Mouse (Mus musculus) limb, embryonic 10.5 days (tissue): Measurements from ENCODE around the gene Cdc42bpb. TPM values are rescaled to one million over a fixed set of nuclear protein-coding genes. Genes with fewer than 3 reads are reported as not detected.

Source experiments
- DNase-seq: peaks from one replicate; pipeline ENCODE4 v3.0.0-alpha.2; 2017; ENCODE audit warnings: low spot score
- H3K27ac ChIP-seq: fragments of 300-500 bp; sonication (generic); 2 replicates; pipeline ENCODE4 v1.5.1; 2016; ENCODE audit warnings: mild to moderate bottlenecking
- H3K27me3 ChIP-seq: fragments of 300-500 bp; sonication (generic); 2 replicates; pipeline ENCODE4 v1.6.1; 2016; ENCODE audit warnings: low read depth, mild to moderate bottlenecking; ENCODE audit not compliant: poor library complexity, severe bottlenecking
- H3K36me3 ChIP-seq: fragments of 300-500 bp; sonication (generic); 2 replicates; pipeline ENCODE4 v1.6.1; 2016; ENCODE audit warnings: mild to moderate bottlenecking, moderate library complexity
- H3K4me1 ChIP-seq: fragments of 300-500 bp; sonication (generic); 2 replicates; pipeline ENCODE4 v1.6.1; 2016
- H3K4me3 ChIP-seq: fragments of 300-500 bp; sonication (generic); 2 replicates; pipeline ENCODE4 v1.5.1; 2016; ENCODE audit warnings: mild to moderate bottlenecking, moderate library complexity
- H3K9me3 ChIP-seq: fragments of 300-500 bp; sonication (generic); replicated peaks from 2 replicates; pipeline ENCODE4 v1.6.1; 2016; ENCODE audit warnings: mild to moderate bottlenecking
- WGBS: fragments of 180-500 bp; shearing (Covaris S2); methylation state at CpG from one replicate; pipeline ENCODE4 v1.1.7; 2016; 5-methylcytosine and 5-hydroxymethylcytosine counted together
- polyA plus RNA-seq: library from polyadenylated mRNA; unstranded; fragments of >200 nt; fragmentation: Nextera tagmentation; extraction: Ambion mirVana; gene quantifications from 2 replicates; pipeline ENCODE4 v1.2.1, GENCODE M21; 2016

Gene Cdc42bpb
- polyA plus RNA-seq, 1 experiment from 2014 or later, result 32.0 TPM

GRCm38 (mm10) chr12:111376826-111377331 is 639 bp downstream of the Cdc42bpb start:
- no peaks in the 10 kb centered on the region for H3K9me3 ChIP-seq
- H3K27me3 ChIP-seq, result 0 out of 2 replicates have a peak, but pooled peaks cover 5% of the 10 kb centered on the region
- peak; percentile 72 for DNase-seq
- H3K4me1 ChIP-seq, result peaks cover 33% of the 10 kb centered on the region
- H3K27ac ChIP-seq, result peak overlapping the region; percentile 94
- no peaks in the 10 kb centered on the region for H3K36me3 ChIP-seq
- under 1% methylated on average over 49 of the region's 49 CpGs for WGBS
- H3K4me3 ChIP-seq, result peak overlapping the region; percentile 97

- 45% methylated on average over 6 of the region's 6 CpGs for WGBS
- H3K27me3 ChIP-seq, result 0 out of 2 replicates have a peak, but pooled peaks cover 5% of the 10 kb centered on the region
- H3K4me1 ChIP-seq, result peaks cover 33% of the 10 kb centered on the region
- no peaks in the 10 kb centered on the region for H3K36me3 ChIP-seq
- DNase-seq, result no peak
- H3K9me3 ChIP-seq, result no peaks in the 10 kb centered on the region
- H3K27ac ChIP-seq, result no peak overlapping the region; the same call in 1 of the 2 replicates
- peak overlapping the region; percentile 97 for H3K4me3 ChIP-seq
These were observed 1.5 kb downstream of the Cdc42bpb start for GRCm38 (mm10) chr12:111376053-111376452.

GRCm38 (mm10) chr12:111375559-111375958 is 2.0 kb downstream of the Cdc42bpb start:
- Histone ChIP-seq H3K36me3 (no peaks in the 10 kb centered on the region), H3K4me3 (peak overlapping the region; percentile 97), H3K27ac (no peak overlapping the region), H3K4me1 (peaks cover 34% of the 10 kb centered on the region), H3K27me3 (0 out of 2 replicates have a peak, but pooled peaks cover 5% of the 10 kb centered on the region), H3K9me3 (no peaks in the 10 kb centered on the region)
- 84% methylated on average over 12 of the region's 12 CpGs for WGBS
- no peak for DNase-seq

GRCm38 (mm10) chr12:111374727-111375126 is 2.8 kb downstream of the Cdc42bpb start:
- WGBS, result 90% methylated on average over 10 of the region's 10 CpGs
- no peak for DNase-seq
- no peak overlapping the region for H3K27ac ChIP-seq
- no peaks in the 10 kb centered on the region for H3K36me3 ChIP-seq
- 0 out of 2 replicates have a peak, but pooled peaks cover 5% of the 10 kb centered on the region for H3K27me3 ChIP-seq
- no peak overlapping the region for H3K4me3 ChIP-seq
- no peaks in the 10 kb centered on the region for H3K9me3 ChIP-seq
- H3K4me1 ChIP-seq, result peaks cover 41% of the 10 kb centered on the region

DNA sequence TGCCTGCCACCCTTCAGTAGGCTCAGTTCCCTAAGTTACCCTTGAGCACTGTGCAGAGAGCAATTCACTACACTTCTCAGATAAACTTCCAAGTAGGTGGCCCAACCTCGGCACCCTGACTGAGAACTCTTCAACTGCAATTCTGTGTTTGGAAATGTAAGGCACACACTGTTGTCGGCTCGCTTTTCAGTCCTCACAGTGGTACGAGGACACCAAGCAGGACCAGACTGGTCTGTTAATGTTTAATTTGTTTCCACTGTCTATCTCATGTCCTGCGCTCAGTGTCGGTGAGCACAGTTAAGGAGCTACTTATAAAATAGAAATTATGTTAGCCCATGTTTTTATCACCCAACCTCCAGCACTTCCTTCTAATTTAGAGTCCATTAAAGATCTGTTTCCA is 4.1 kb downstream of the Cdc42bpb start:
- no peak for DNase-seq
- Histone ChIP-seq H3K9me3 (no peaks in the 10 kb centered on the region), H3K27ac (no peak overlapping the region), H3K27me3 (no peaks in the 10 kb centered on the region), H3K36me3 (no peaks in the 10 kb centered on the region), H3K4me1 (peaks cover 50% of the 10 kb centered on the region), H3K4me3 (no peak overlapping the region)
- 91% methylated on average over 6 of the region's 6 CpGs for WGBS

- Histone ChIP-seq H3K36me3 (no peaks in the 10 kb centered on the region), H3K27me3 (no peaks in the 10 kb centered on the region), H3K27ac (no peak overlapping the region), H3K4me1 (peaks cover 57% of the 10 kb centered on the region), H3K9me3 (no peaks in the 10 kb centered on the region), H3K4me3 (no peak overlapping the region)
- DNase-seq, result no peak
- whole genome bisulfite sequencing, result 88% methylated on average over 7 of the region's 7 CpGs
These were observed 5.6 kb downstream of the Cdc42bpb start for GRCm38 (mm10) chr12:111371905-111372304.

GRCm38 (mm10) chr12:111370249-111370648 is 7.3 kb downstream of the Cdc42bpb start:
- no peaks in the 10 kb centered on the region for H3K27me3 ChIP-seq
- H3K9me3 ChIP-seq, result no peaks in the 10 kb centered on the region
- H3K4me3 ChIP-seq, result no peak overlapping the region
- H3K27ac ChIP-seq, result no peak overlapping the region
- H3K4me1 ChIP-seq, result peaks cover 40% of the 10 kb centered on the region
- H3K36me3 ChIP-seq, result no peaks in the 10 kb centered on the region
- DNase-seq, result no peak
- WGBS, result 62% methylated on average over 4 of the region's 4 CpGs

- 89% methylated on average over 7 of the region's 7 CpGs for WGBS
- DNase-seq, result no peak
- H3K4me3 ChIP-seq, result no peak overlapping the region
- H3K27me3 ChIP-seq, result no peaks in the 10 kb centered on the region
- peaks cover 39% of the 10 kb centered on the region for H3K4me1 ChIP-seq
- no peaks in the 10 kb centered on the region for H3K9me3 ChIP-seq
- no peak overlapping the region for H3K27ac ChIP-seq
- H3K36me3 ChIP-seq, result no peaks in the 10 kb centered on the region
These were observed 10.5 kb downstream of the Cdc42bpb start for GRCm38 (mm10) chr12:111367065-111367464.

DNA sequence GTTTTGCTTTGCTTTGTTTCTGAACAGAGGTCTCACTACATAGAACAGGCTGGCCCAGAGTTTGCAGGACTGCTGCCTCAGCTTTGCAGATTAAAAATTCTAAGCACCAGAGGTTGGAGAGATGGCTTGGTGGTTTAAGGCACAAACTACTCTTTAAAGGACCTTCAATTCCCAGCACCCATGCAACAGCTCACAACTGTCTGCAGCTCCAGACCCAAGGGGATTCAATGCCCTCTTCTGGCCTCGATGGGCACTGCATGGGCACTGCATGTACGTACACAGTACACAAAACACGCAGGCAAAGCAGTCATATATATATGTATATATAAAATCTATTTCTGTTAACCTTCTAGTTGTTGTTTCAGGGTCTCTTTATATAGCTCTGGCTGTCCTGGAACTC is 13.3 kb downstream of the Cdc42bpb start:
- Histone ChIP-seq H3K4me1 (peaks cover 44% of the 10 kb centered on the region), H3K9me3 (no peaks in the 10 kb centered on the region), H3K27ac (no peak overlapping the region), H3K4me3 (no peak overlapping the region), H3K36me3 (no peaks in the 10 kb centered on the region), H3K27me3 (no peaks in the 10 kb centered on the region)
- 93% methylated on average over 3 of the region's 3 CpGs for WGBS
- no peak for DNase-seq

DNA sequence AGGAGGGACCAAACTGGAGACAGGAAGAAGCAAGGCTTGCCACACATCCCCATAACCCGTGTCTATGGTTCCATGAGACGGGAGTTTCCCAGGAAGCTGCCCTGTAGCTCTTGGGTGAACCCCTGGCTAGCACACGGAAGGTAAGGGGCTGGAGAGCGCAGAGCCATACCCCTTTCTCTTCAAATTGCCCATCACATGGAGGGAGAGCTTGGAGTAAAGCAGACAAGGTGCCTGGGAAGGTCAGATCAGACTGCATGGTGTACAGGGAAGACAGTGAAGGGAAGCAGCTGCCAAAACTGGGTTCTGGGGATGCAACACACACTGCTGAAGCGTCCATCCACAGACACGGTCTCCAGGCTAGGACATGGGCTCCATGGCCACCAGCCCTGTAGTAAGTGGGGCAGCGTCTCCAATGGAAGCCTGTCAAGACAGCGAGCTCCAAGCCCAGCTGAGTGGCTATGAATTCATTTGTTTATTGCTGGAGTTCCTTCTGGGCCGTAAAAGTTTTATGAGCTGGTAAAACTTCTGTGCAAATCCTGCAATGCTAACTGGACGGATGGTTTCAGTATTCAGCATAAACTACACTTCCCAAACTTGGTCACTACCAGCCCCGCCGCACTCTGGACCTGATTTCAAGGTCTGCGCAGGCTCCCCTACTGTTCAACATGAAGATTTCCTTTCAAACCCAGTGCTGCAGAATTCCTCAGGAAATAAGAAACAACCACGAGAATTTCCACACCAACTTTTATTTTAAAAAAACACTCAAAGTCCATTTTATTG is 16.0 kb downstream of the Cdc42bpb start:
- no peaks in the 10 kb centered on the region for H3K36me3 ChIP-seq
- DNase-seq, result no peak
- no peaks in the 10 kb centered on the region for H3K9me3 ChIP-seq
- no peak overlapping the region for H3K27ac ChIP-seq
- peaks cover 40% of the 10 kb centered on the region for H3K4me1 ChIP-seq
- H3K27me3 ChIP-seq, result no peaks in the 10 kb centered on the region
- no peak overlapping the region for H3K4me3 ChIP-seq
- WGBS, result 70% methylated on average over 14 of the region's 14 CpGs

DNA sequence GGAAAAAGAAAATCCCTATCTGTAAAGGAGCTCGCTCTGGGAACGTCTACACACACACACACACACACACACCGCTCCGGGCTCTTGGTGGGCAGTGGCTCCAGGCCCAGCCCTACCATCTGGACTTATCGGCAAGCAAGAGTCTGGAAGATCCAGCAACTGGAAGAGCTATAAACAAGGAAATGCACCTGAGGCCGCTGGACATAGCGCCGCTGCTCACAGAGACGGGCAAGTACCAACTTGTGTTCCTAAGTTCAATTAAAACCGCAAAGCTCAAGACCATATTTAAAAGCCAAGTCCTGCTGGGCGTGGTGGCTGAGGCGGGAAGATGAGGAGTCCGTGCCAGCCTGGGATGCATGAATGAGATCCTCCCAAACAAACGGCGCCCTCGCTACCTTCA is 16.8 kb downstream of the Cdc42bpb start:
- H3K27me3 ChIP-seq, result no peaks in the 10 kb centered on the region
- H3K9me3 ChIP-seq, result no peaks in the 10 kb centered on the region
- H3K36me3 ChIP-seq, result no peaks in the 10 kb centered on the region
- no peak overlapping the region for H3K27ac ChIP-seq
- H3K4me1 ChIP-seq, result peaks cover 44% of the 10 kb centered on the region
- no peak overlapping the region for H3K4me3 ChIP-seq
- WGBS, result 88% methylated on average over 16 of the region's 16 CpGs
- no peak for DNase-seq

DNA sequence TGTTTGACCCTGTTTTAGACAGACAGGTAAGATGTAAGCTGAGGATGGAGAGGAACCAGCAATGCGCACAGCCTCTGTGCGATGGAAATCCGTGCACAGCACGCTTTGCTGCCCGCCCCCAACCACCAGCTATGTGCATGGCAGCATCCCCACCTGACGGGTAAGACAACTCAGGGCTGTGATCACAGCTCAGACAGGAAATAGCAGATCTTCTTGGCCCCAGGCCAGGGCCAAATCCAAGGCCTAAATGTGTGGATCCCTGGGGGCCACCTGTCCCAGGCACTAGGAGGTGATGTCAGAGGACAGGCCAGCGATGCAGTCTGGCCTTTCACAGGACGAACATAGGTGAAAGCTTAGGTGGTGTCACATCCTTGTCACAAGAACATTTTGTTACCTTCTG is 21.3 kb downstream of the Cdc42bpb start:
- peaks cover 37% of the 10 kb centered on the region for H3K4me1 ChIP-seq
- H3K36me3 ChIP-seq, result peaks cover 16% of the 10 kb centered on the region
- DNase-seq, result no peak
- WGBS, result 89% methylated on average over 8 of the region's 8 CpGs
- no peaks in the 10 kb centered on the region for H3K9me3 ChIP-seq
- H3K4me3 ChIP-seq, result no peak overlapping the region
- H3K27ac ChIP-seq, result no peak overlapping the region
- no peaks in the 10 kb centered on the region for H3K27me3 ChIP-seq

DNA sequence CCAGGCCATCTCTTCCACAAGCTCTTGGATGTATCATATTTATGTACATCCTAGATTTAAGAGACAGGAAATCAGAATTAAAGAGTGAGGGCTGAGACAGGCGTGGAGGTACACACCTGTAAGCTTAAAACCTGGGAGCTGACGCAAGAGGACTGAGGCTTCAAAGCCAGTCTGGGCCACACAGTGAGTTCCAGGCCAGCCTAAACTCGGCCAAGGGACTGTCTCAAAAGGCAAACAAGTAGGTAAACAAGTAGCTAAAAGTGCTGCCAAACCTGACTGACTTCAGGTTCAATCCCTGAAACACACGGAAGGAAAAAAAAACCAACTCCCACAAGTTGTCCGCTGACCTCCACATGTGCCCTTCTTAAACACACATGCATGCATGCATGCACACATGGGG is 23.4 kb downstream of the Cdc42bpb start:
- H3K4me1 ChIP-seq, result peaks cover 27% of the 10 kb centered on the region
- DNase-seq, result no peak
- no peaks in the 10 kb centered on the region for H3K27me3 ChIP-seq
- 85% methylated on average over 5 of the region's 5 CpGs for WGBS
- H3K9me3 ChIP-seq, result no peaks in the 10 kb centered on the region
- H3K36me3 ChIP-seq, result peaks cover 21% of the 10 kb centered on the region
- no peak overlapping the region for H3K4me3 ChIP-seq
- H3K27ac ChIP-seq, result no peak overlapping the region
